Mouse (Mus musculus): ENCODE results near the gene Camk2b. TPM values are rescaled to one million over a fixed set of nuclear protein-coding genes. Genes with fewer than 3 reads are reported as not detected.

Camk2b gene
- polyA plus RNA-seq, 1 experiment from 2014 or later, result 3.4 TPM

DNA sequence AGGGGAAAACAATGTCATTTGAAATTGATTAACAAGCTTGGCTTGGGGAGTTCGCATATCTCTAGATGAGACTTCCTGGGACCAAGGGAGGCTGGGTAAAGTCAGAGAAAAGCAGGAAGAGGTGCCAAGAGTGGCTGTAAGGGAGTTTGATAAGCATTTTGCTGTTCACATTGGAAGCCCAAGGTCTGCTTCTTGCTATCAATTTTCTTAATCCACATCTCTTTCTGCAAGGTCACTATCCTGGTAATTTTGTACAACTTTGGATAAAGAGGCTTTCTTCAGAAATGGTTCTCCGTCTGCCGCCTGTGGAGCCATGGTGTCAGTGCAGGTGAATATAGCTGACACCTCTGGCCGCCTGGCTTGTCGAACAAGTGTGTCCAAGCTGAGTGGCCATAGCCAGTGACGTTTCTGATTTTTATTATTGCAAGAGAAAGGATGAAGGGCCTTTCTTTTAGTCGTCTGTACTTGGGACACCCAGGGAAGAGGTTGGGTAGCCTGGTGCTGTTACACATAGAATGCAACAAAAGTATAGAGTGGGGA is 111.1 kb downstream of the Camk2b start:
- Histone ChIP-seq H3K9ac (ENCODE audit: low read length) (peak overlapping the region; percentile 89), H3K27ac (ENCODE audit: low read depth) (peak overlapping the region; percentile 90), H3K4me2 (ENCODE audit: low read length) (peak overlapping the region; percentile 96), H3K9me3 (ENCODE audit: control insufficient read depth, low read length) (no peaks in the 10 kb centered on the region), H3K36me3 (ENCODE audit: control insufficient read depth, insufficient read depth, low read length) (peaks cover 5% of the 10 kb centered on the region; the same call in 1 of the 2 replicates), H3K4me1 (replicated peaks; ENCODE audit: control insufficient read depth, insufficient read depth, low read length) (peaks cover 11% of the 10 kb centered on the region), H3K4me3 (ENCODE audit: low read depth, low read length) (peak overlapping the region; percentile 83), H3K27me3 (replicated peaks; ENCODE audit: control insufficient read depth, insufficient read depth, low read length) (no peaks in the 10 kb centered on the region)
- DNase-seq (ENCODE audit: low spot score) (no peak), ATAC-seq (replicated peaks; ENCODE audit: low FRiP score, low TSS enrichment, low read depth) (peak; percentile 71)
- 7% methylated on average over 7 of the region's 7 CpGs for WGBS

DNA sequence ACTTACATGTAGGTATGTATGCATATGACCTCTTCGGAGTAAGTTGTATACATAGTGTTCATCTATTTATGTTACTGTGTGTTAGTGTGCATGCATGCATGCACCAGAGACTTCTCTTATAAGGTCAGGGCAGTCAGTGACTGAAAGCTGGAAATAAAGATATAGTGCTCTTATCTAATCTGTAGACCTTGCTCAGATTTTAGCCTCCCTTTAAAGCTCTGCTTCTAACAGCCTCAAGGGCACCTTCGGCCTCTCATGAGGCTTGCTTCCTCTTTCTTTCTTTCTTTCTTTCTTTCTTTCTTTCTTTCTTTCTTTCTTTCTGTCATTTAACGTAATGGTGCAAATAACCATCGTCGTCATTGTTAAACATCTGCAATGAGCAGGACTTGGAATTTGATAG is 111.7 kb downstream of the Camk2b start:
- H3K27me3 ChIP-seq (replicated peaks; ENCODE audit: control insufficient read depth, insufficient read depth, low read length), result no peaks in the 10 kb centered on the region
- DNase-seq (ENCODE audit: low spot score) (no peak), ATAC-seq (replicated peaks; ENCODE audit: low FRiP score, low TSS enrichment, low read depth) (no peak)
- H3K9ac ChIP-seq (ENCODE audit: low read length), result no peak overlapping the region
- H3K27ac ChIP-seq (ENCODE audit: low read depth), result peak overlapping the region; percentile 90; the same call in 1 of the 2 replicates
- H3K4me1 ChIP-seq (replicated peaks; ENCODE audit: control insufficient read depth, insufficient read depth, low read length), result peaks cover 11% of the 10 kb centered on the region
- WGBS, result 66% methylated on average over 5 of the region's 5 CpGs
- H3K9me3 ChIP-seq (ENCODE audit: control insufficient read depth, low read length), result no peaks in the 10 kb centered on the region
- peaks cover 1% of the 10 kb centered on the region; the same call in 1 of the 2 replicates for H3K36me3 ChIP-seq (ENCODE audit: control insufficient read depth, insufficient read depth, low read length)
- H3K4me2 ChIP-seq (ENCODE audit: low read length), result peak overlapping the region; percentile 96
- H3K4me3 ChIP-seq (ENCODE audit: low read depth, low read length), result no peak overlapping the region

DNA sequence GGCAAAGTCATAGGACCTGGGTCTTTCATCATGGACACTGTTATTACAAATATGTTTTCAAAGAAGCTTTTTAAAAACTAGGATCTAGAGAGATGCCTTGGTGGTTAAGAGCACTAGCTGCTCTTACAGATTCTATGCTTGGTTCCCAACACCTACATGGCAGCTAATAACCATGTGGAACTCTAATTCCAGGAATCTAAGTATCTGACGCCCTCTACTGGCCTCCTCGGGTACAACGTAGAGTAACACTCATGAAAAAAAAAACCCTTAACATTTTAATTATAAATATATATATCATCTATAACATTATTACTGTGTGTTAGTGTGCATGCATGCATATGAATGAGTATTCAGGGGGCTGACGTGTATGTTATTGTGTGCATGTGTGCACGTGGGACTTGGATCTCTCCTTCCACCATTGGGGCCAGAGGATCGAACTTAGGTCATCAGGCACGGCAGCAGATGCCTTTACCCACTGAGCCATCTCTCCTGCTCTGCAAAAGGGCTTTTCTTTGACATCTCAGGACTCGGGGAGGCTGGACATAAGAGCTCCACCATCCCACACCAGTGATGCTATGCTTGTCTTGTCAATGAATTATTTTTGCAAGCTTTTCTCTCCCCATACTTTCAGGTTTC is 112.9 kb downstream of the Camk2b start:
- no peaks in the 10 kb centered on the region for H3K27me3 ChIP-seq (replicated peaks; ENCODE audit: control insufficient read depth, insufficient read depth, low read length)
- ATAC-seq (replicated peaks; ENCODE audit: low FRiP score, low TSS enrichment, low read depth), result no peak
- H3K4me1 ChIP-seq (replicated peaks; ENCODE audit: control insufficient read depth, insufficient read depth, low read length), result peaks cover 12% of the 10 kb centered on the region
- no peak for DNase-seq (ENCODE audit: low spot score)
- no peak overlapping the region for H3K27ac ChIP-seq (ENCODE audit: low read depth)
- no peaks in the 10 kb centered on the region for H3K36me3 ChIP-seq (ENCODE audit: control insufficient read depth, insufficient read depth, low read length)
- H3K4me2 ChIP-seq (ENCODE audit: low read length), result no peak overlapping the region
- H3K4me3 ChIP-seq (ENCODE audit: low read depth, low read length), result no peak overlapping the region
- no peaks in the 10 kb centered on the region for H3K9me3 ChIP-seq (ENCODE audit: control insufficient read depth, low read length)
- H3K9ac ChIP-seq (ENCODE audit: low read length), result no peak overlapping the region
- WGBS, result 37% methylated on average over 8 of the region's 8 CpGs

- Histone ChIP-seq H3K36me3 (ENCODE audit: control insufficient read depth, insufficient read depth, low read length) (no peaks in the 10 kb centered on the region), H3K4me3 (ENCODE audit: low read depth, low read length) (no peak overlapping the region), H3K27ac (ENCODE audit: low read depth) (no peak overlapping the region), H3K9ac (ENCODE audit: low read length) (no peak overlapping the region), H3K4me2 (ENCODE audit: low read length) (no peak overlapping the region), H3K9me3 (ENCODE audit: control insufficient read depth, low read length) (no peaks in the 10 kb centered on the region), H3K4me1 (replicated peaks; ENCODE audit: control insufficient read depth, insufficient read depth, low read length) (peaks cover 17% of the 10 kb centered on the region), H3K27me3 (replicated peaks; ENCODE audit: control insufficient read depth, insufficient read depth, low read length) (no peaks in the 10 kb centered on the region)
- DNase-seq (ENCODE audit: low spot score) (peak; percentile 51), ATAC-seq (replicated peaks; ENCODE audit: low FRiP score, low TSS enrichment, low read depth) (no peak)
- 53% methylated on average over 5 of the region's 5 CpGs for WGBS
Measured at GRCm38 (mm10) chr11:5952501-5952900, 113.7 kb downstream of the Camk2b start.

GRCm38 (mm10) chr11:5949586-5950352 is 116.4 kb downstream of the Camk2b start, which contains the start of gene Gck:
Gene Gck, minus strand, starts transcription at chr11:5950081.
- ATAC-seq (replicated peaks; ENCODE audit: low FRiP score, low TSS enrichment, low read depth), result no peak
- Histone ChIP-seq H3K9me3 (ENCODE audit: control insufficient read depth, low read length) (no peaks in the 10 kb centered on the region), H3K4me1 (replicated peaks; ENCODE audit: control insufficient read depth, insufficient read depth, low read length) (peaks cover 7% of the 10 kb centered on the region), H3K36me3 (ENCODE audit: control insufficient read depth, insufficient read depth, low read length) (no peaks in the 10 kb centered on the region), H3K4me2 (ENCODE audit: low read length) (no peak within 1 kb of the TSS), H3K4me3 (ENCODE audit: low read depth, low read length) (no peak within 1 kb of the TSS), H3K27ac (ENCODE audit: low read depth) (no peak within 1 kb of the TSS), H3K9ac (ENCODE audit: low read length) (no peak within 1 kb of the TSS), H3K27me3 (replicated peaks; ENCODE audit: control insufficient read depth, insufficient read depth, low read length) (no peaks in the 10 kb centered on the region)
- WGBS, result 65% methylated on average over 8 of the region's 8 CpGs
- DNase-seq (ENCODE audit: low spot score), result peak; percentile 44

GRCm38 (mm10) chr11:5948546-5949250 is 117.5 kb downstream of the Camk2b start:
- no peaks in the 10 kb centered on the region for H3K9me3 ChIP-seq (ENCODE audit: control insufficient read depth, low read length)
- H3K27me3 ChIP-seq (replicated peaks; ENCODE audit: control insufficient read depth, insufficient read depth, low read length), result no peaks in the 10 kb centered on the region
- H3K4me1 ChIP-seq (replicated peaks; ENCODE audit: control insufficient read depth, insufficient read depth, low read length), result peaks cover 6% of the 10 kb centered on the region; the same call in 1 of the 2 replicates
- H3K4me3 ChIP-seq (ENCODE audit: low read depth, low read length), result no peak overlapping the region
- ATAC-seq (replicated peaks; ENCODE audit: low FRiP score, low TSS enrichment, low read depth), result no peak
- H3K9ac ChIP-seq (ENCODE audit: low read length), result no peak overlapping the region
- no peak overlapping the region for H3K4me2 ChIP-seq (ENCODE audit: low read length)
- 57% methylated on average over 8 of the region's 10 CpGs for WGBS
- peak; percentile 48 for DNase-seq (ENCODE audit: low spot score)
- H3K27ac ChIP-seq (ENCODE audit: low read depth), result no peak overlapping the region
- H3K36me3 ChIP-seq (ENCODE audit: control insufficient read depth, insufficient read depth, low read length), result no peaks in the 10 kb centered on the region

- H3K4me1 ChIP-seq (replicated peaks; ENCODE audit: control insufficient read depth, insufficient read depth, low read length), result peaks cover 6% of the 10 kb centered on the region; the same call in 1 of the 2 replicates
- no peaks in the 10 kb centered on the region for H3K27me3 ChIP-seq (replicated peaks; ENCODE audit: control insufficient read depth, insufficient read depth, low read length)
- no peak overlapping the region for H3K4me2 ChIP-seq (ENCODE audit: low read length)
- no peak overlapping the region for H3K4me3 ChIP-seq (ENCODE audit: low read depth, low read length)
- DNase-seq (ENCODE audit: low spot score) (peak; percentile 53), ATAC-seq (replicated peaks; ENCODE audit: low FRiP score, low TSS enrichment, low read depth) (no peak)
- H3K27ac ChIP-seq (ENCODE audit: low read depth), result no peak overlapping the region
- 37% methylated on average over 4 of the region's 4 CpGs for WGBS
- H3K36me3 ChIP-seq (ENCODE audit: control insufficient read depth, insufficient read depth, low read length), result no peaks in the 10 kb centered on the region
- H3K9ac ChIP-seq (ENCODE audit: low read length), result no peak overlapping the region
- no peaks in the 10 kb centered on the region for H3K9me3 ChIP-seq (ENCODE audit: control insufficient read depth, low read length)
Measured at GRCm38 (mm10) chr11:5947796-5948195, 118.4 kb downstream of the Camk2b start.

DNA sequence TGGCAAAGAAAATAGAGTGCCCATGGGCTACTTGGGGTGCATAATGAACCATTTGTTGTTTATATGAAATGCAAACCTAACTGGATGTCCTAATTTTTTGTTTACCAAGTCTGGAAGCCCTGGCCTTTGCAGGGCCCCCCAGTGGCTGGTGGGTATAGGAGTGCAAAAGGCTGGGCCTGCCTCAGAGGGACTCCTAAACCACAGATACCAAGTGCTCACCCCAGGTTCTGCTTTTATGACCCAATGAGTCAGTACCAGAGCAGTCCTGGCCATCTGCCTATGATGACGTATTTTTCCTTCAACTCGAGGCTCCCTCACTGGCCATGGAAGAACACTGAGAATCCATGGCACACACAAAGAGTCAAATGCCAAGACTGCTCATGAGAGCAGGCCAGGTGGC is 121.1 kb downstream of the Camk2b start:
- 62% methylated on average over 2 of the region's 2 CpGs for WGBS
- peak; percentile 43 for DNase-seq (ENCODE audit: low spot score)
- H3K27ac ChIP-seq (ENCODE audit: low read depth), result no peak overlapping the region
- no peaks in the 10 kb centered on the region for H3K9me3 ChIP-seq (ENCODE audit: control insufficient read depth, low read length)
- H3K36me3 ChIP-seq (ENCODE audit: control insufficient read depth, insufficient read depth, low read length), result no peaks in the 10 kb centered on the region
- H3K9ac ChIP-seq (ENCODE audit: low read length), result no peak overlapping the region
- peaks cover 6% of the 10 kb centered on the region; the same call in 1 of the 2 replicates for H3K4me1 ChIP-seq (replicated peaks; ENCODE audit: control insufficient read depth, insufficient read depth, low read length)
- H3K27me3 ChIP-seq (replicated peaks; ENCODE audit: control insufficient read depth, insufficient read depth, low read length), result no peaks in the 10 kb centered on the region
- H3K4me3 ChIP-seq (ENCODE audit: low read depth, low read length), result no peak overlapping the region
- no peak for ATAC-seq (replicated peaks; ENCODE audit: low FRiP score, low TSS enrichment, low read depth)
- H3K4me2 ChIP-seq (ENCODE audit: low read length), result no peak overlapping the region

Measured in intestine, embryonic 14.5 days (tissue).